Mouse (Mus musculus): ENCODE data around the gene Pla2g12b. TPM values are rescaled to one million over a fixed set of nuclear protein-coding genes. Genes with fewer than 3 reads are reported as not detected.
A peak's percentile ranks its signal among the peaks of the same experiment; 100 is the strongest.

Gene Pla2g12b
- polyA plus RNA-seq, 1 experiment from 2014 or later = 0.27 TPM

DNA sequence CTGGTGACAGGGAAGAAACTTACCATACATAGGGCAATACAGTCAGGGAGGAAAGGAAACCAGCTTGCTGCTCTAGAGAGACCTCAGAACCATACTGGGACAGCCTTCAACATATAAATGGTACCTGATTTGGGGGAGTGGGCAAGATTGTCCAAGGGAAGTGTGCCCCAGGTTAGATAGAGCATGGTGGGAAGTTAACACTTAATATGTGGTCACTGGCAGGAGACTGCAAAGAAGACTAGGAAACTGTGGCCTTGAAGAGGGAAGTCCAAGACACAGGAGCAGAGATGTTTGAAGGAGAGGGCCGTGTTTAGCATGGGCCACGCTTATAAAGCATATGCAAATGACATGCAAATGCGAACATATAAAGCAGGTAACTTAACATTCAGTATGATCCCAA, 40.6 kb downstream of the Pla2g12b start:
- 85% methylated on average over 3 of the region's 3 CpGs for WGBS

DNA sequence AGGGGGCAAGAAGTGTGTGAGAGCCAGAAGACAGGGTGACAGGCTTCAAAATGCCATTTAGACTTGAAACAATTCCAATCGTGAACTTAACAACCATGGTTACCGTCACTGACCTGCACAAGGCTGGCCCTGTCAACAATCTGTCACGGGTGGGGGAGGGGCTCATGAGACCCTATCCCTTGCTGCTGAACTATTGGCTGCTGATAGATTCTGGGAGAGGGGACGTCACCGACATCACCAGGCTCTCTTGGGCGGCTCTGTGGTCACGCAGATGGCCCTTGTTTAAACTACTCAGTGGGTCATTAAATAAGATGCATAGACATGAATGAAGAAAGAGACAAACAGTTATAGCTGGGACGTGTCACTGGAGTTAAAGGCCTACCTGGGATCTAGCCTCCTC, 41.2 kb downstream of the Pla2g12b start:
- no peak overlapping the region for H3K4me2 ChIP-seq
- H3K9me3 ChIP-seq = no peaks in the 10 kb centered on the region
- H3K27ac ChIP-seq = no peak overlapping the region
- H3K4me1 ChIP-seq = peaks cover 10% of the 10 kb centered on the region
- 51% methylated on average over 8 of the region's 8 CpGs for WGBS
- no peaks in the 10 kb centered on the region for H3K27me3 ChIP-seq
- ATAC-seq (ENCODE audit: insufficient number of reproducible peaks, low FRiP score, low TSS enrichment, low read depth) = no peak
- H3K36me3 ChIP-seq = peaks cover 15% of the 10 kb centered on the region
- no peak overlapping the region for H3K9ac ChIP-seq
- H3K4me3 ChIP-seq = no peak overlapping the region

More for the DNA sequence above, 40.6 kb downstream of the Pla2g12b start:
- no peak overlapping the region for H3K27ac ChIP-seq
- no peak for ATAC-seq (ENCODE audit: insufficient number of reproducible peaks, low FRiP score, low TSS enrichment, low read depth)
- H3K9me3 ChIP-seq = no peaks in the 10 kb centered on the region
- H3K4me3 ChIP-seq = no peak overlapping the region
- no peak overlapping the region for H3K4me2 ChIP-seq
- H3K4me1 ChIP-seq = peaks cover 16% of the 10 kb centered on the region
- H3K27me3 ChIP-seq = no peaks in the 10 kb centered on the region
- no peak overlapping the region for H3K9ac ChIP-seq
- peaks cover 14% of the 10 kb centered on the region for H3K36me3 ChIP-seq

DNA sequence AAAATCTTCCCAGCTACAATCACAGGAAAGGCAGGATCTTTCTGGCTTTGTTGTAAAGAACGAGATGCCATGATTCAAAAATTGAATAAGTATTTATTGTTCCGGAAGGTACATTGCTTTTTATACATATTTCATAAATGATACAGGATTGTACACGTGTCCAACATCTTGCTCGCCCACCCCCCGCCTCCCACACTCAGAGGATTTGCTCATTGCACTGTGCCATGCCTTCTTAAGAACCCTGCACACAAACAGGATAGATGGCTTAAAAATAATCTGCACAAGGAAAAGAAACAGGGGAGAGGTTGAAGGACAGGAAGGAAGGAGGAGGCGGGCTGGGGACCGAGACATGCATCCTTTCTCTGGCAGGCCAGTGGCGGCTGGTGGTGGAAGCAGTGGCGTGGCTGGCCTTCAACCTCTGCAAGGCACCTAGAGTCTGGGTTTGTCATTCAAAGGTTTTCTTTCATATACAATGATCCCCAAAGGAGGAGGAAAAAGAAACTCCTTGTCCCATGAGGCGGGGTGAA, 43.5 kb downstream of the Pla2g12b start:
- no peak for ATAC-seq (ENCODE audit: insufficient number of reproducible peaks, low FRiP score, low TSS enrichment, low read depth)
- 88% methylated on average over 10 of the region's 10 CpGs for WGBS
- no peak overlapping the region for H3K27ac ChIP-seq
- no peak overlapping the region for H3K4me2 ChIP-seq
- H3K27me3 ChIP-seq = no peaks in the 10 kb centered on the region
- H3K9me3 ChIP-seq = no peaks in the 10 kb centered on the region
- no peak overlapping the region for H3K4me3 ChIP-seq
- H3K4me1 ChIP-seq = no peaks in the 10 kb centered on the region
- H3K9ac ChIP-seq = no peak overlapping the region
- H3K36me3 ChIP-seq = peaks cover 32% of the 10 kb centered on the region

DNA sequence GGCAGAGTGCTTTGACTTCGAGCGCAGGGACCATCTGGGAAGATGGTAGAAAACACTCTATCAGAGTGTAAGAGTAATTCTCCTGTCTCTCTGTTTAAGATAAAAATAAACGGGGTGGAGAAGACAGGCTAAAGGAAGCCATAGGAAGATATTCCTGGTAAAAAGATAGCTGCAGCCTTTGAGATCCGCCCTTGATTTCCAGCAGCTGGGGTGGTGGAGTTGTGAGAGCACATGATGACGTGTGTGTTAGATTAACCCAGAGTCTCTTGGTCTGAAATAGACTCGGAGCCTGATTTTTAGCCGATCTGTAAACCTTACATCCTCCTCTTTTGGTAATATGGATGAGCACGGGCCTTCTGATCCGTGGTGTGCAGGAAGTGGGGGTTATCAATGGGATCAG, 44.1 kb downstream of the Pla2g12b start:
- no peaks in the 10 kb centered on the region for H3K4me1 ChIP-seq
- H3K4me3 ChIP-seq = no peak overlapping the region
- 73% methylated on average over 9 of the region's 9 CpGs for WGBS
- H3K4me2 ChIP-seq = no peak overlapping the region
- no peaks in the 10 kb centered on the region for H3K9me3 ChIP-seq
- H3K9ac ChIP-seq = no peak overlapping the region
- ATAC-seq (ENCODE audit: insufficient number of reproducible peaks, low FRiP score, low TSS enrichment, low read depth) = no peak
- peaks cover 32% of the 10 kb centered on the region for H3K36me3 ChIP-seq
- H3K27ac ChIP-seq = no peak overlapping the region
- H3K27me3 ChIP-seq = no peaks in the 10 kb centered on the region

GRCm38 (mm10) chr10:59451839-59452238, 48.4 kb downstream of the Pla2g12b start:
- no peak overlapping the region for H3K4me3 ChIP-seq
- WGBS = 50% methylated on average over 5 of the region's 5 CpGs
- no peak for ATAC-seq (ENCODE audit: insufficient number of reproducible peaks, low FRiP score, low TSS enrichment, low read depth)
- no peaks in the 10 kb centered on the region for H3K27me3 ChIP-seq
- no peak overlapping the region for H3K27ac ChIP-seq
- peaks cover 61% of the 10 kb centered on the region for H3K36me3 ChIP-seq
- no peaks in the 10 kb centered on the region for H3K9me3 ChIP-seq
- no peak overlapping the region for H3K9ac ChIP-seq
- H3K4me2 ChIP-seq = no peak overlapping the region
- no peaks in the 10 kb centered on the region for H3K4me1 ChIP-seq

DNA sequence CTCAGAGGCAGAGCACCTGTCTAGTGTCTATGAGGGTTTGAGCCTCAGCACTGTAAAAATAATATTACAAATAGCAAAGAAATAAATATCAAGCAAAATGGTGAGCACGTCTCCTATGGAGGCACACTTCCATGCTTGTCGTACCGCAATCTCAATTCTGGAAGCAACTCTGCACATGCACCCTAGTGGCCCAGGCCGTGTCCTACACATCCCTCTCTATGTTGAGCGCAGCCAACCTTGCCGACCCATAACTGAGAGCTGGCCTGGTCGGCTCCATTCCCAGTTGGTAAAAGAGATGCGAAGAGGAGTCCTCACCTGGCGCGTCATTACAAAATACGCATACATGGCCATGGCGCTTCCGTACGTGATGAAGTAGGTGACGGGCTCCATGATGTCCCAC, 51.2 kb downstream of the Pla2g12b start:
- 95% methylated on average over 15 of the region's 15 CpGs for WGBS
- H3K4me3 ChIP-seq = no peak overlapping the region

DNA sequence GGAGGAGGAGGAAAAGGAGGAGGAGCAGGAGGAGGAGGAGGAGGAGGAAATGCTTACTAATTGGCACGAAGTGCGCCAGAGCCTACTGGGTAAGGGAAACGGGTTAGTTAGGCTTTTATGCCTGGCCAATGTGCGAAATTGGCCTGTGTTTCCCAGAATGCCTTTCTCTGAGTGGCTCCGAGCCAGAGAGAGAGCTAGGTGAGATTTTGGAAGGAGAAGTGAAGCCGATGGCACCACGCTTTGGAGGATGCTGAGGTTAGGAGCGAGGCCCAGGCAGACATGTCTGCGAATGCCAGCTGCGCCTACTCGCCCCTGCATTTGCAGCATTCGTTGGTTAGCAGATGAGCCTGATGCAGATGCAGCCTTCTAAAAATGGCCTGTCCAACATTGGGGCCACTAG, 56.3 kb downstream of the Pla2g12b start:
- Histone ChIP-seq H3K4me1 (peaks cover 16% of the 10 kb centered on the region; the same call in 1 of the 2 replicates), H3K4me2 (no peak overlapping the region), H3K4me3 (no peak overlapping the region), H3K36me3 (peaks cover 17% of the 10 kb centered on the region), H3K27ac (peak overlapping the region; percentile 12; the same call in 1 of the 2 replicates), H3K27me3 (no peaks in the 10 kb centered on the region), H3K9me3 (no peaks in the 10 kb centered on the region), H3K9ac (no peak overlapping the region)
- ATAC-seq (ENCODE audit: insufficient number of reproducible peaks, low FRiP score, low TSS enrichment, low read depth) = no peak
- 81% methylated on average over 12 of the region's 12 CpGs for WGBS

More for the DNA sequence above, 51.2 kb downstream of the Pla2g12b start:
- no peak for ATAC-seq (ENCODE audit: insufficient number of reproducible peaks, low FRiP score, low TSS enrichment, low read depth)
- H3K27me3 ChIP-seq = no peaks in the 10 kb centered on the region
- no peak overlapping the region for H3K9ac ChIP-seq
- peaks cover 46% of the 10 kb centered on the region for H3K36me3 ChIP-seq
- no peaks in the 10 kb centered on the region for H3K9me3 ChIP-seq
- H3K4me1 ChIP-seq = no peaks in the 10 kb centered on the region
- H3K4me2 ChIP-seq = no peak overlapping the region
- no peak overlapping the region for H3K27ac ChIP-seq

GRCm38 (mm10) chr10:59462307-59462706, 58.8 kb downstream of the Pla2g12b start:
- WGBS = 66% methylated on average over 6 of the region's 6 CpGs
- no peaks in the 10 kb centered on the region for H3K27me3 ChIP-seq
- ATAC-seq (ENCODE audit: insufficient number of reproducible peaks, low FRiP score, low TSS enrichment, low read depth) = peak; percentile 83

DNA sequence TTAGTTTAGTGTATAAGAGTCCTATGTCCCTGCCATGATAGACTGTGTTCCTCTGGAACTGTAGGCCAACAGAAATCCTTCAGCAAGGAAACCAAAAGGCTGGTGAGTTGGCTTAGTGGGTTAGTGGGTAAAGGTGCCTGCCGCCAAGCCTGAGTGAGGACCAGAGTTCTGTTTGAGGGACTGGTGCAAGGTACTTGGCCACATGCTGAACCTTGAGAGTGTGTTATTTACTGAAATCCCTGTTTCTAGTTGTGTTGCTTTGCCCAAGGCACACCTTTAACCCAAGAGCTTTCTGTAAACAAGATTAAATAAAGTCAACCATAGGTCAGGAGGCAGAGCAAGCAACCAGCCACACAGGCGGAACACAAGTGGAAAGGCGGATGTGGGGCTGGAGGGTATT, 62.1 kb downstream of the Pla2g12b start:
- H3K4me3 ChIP-seq = no peak overlapping the region
- H3K27ac ChIP-seq = no peak overlapping the region
- H3K9me3 ChIP-seq = no peaks in the 10 kb centered on the region
- no peaks in the 10 kb centered on the region for H3K27me3 ChIP-seq
- WGBS = 77% methylated on average over 3 of the region's 3 CpGs
- no peak for ATAC-seq (ENCODE audit: insufficient number of reproducible peaks, low FRiP score, low TSS enrichment, low read depth)
- H3K9ac ChIP-seq = no peak overlapping the region
- peaks cover 12% of the 10 kb centered on the region; the same call in 1 of the 2 replicates for H3K36me3 ChIP-seq
- peaks cover 20% of the 10 kb centered on the region for H3K4me1 ChIP-seq
- H3K4me2 ChIP-seq = no peak overlapping the region

More at GRCm38 (mm10) chr10:59462307-59462706, 58.8 kb downstream of the Pla2g12b start:
- peaks cover 22% of the 10 kb centered on the region for H3K4me1 ChIP-seq
- H3K9ac ChIP-seq = no peak overlapping the region
- no peak overlapping the region for H3K4me2 ChIP-seq
- no peaks in the 10 kb centered on the region for H3K9me3 ChIP-seq
- peak overlapping the region; percentile 74 for H3K27ac ChIP-seq
- peaks cover 12% of the 10 kb centered on the region; the same call in 1 of the 2 replicates for H3K36me3 ChIP-seq
- no peak overlapping the region for H3K4me3 ChIP-seq

- Histone ChIP-seq H3K4me3 (no peak overlapping the region), H3K36me3 (peaks cover 12% of the 10 kb centered on the region; the same call in 1 of the 2 replicates), H3K9ac (no peak overlapping the region), H3K27me3 (no peaks in the 10 kb centered on the region), H3K4me2 (no peak overlapping the region), H3K27ac (no peak overlapping the region), H3K9me3 (no peaks in the 10 kb centered on the region), H3K4me1 (peaks cover 14% of the 10 kb centered on the region)
- no peak for ATAC-seq (ENCODE audit: insufficient number of reproducible peaks, low FRiP score, low TSS enrichment, low read depth)
- 49% methylated on average over 4 of the region's 4 CpGs for WGBS
Measured at GRCm38 (mm10) chr10:59466626-59467025, 63.2 kb downstream of the Pla2g12b start.

GRCm38 (mm10) chr10:59467297-59467696, 63.8 kb downstream of the Pla2g12b start:
- no peak for ATAC-seq (ENCODE audit: insufficient number of reproducible peaks, low FRiP score, low TSS enrichment, low read depth)
- no peak overlapping the region for H3K4me3 ChIP-seq
- H3K4me2 ChIP-seq = no peak overlapping the region
- peaks cover 10% of the 10 kb centered on the region for H3K4me1 ChIP-seq
- H3K36me3 ChIP-seq = peaks cover 12% of the 10 kb centered on the region; the same call in 1 of the 2 replicates
- no peak overlapping the region for H3K9ac ChIP-seq
- no peaks in the 10 kb centered on the region for H3K27me3 ChIP-seq
- WGBS = 86% methylated on average over 12 of the region's 12 CpGs
- no peaks in the 10 kb centered on the region for H3K9me3 ChIP-seq
- no peak overlapping the region for H3K27ac ChIP-seq

GRCm38 (mm10) chr10:59470451-59470850, 67.0 kb downstream of the Pla2g12b start:
- H3K27me3 ChIP-seq = no peaks in the 10 kb centered on the region
- no peak overlapping the region for H3K4me2 ChIP-seq
- H3K9ac ChIP-seq = no peak overlapping the region
- H3K4me1 ChIP-seq = peaks cover 14% of the 10 kb centered on the region
- no peak for ATAC-seq (ENCODE audit: insufficient number of reproducible peaks, low FRiP score, low TSS enrichment, low read depth)
- H3K4me3 ChIP-seq = no peak overlapping the region
- no peaks in the 10 kb centered on the region for H3K9me3 ChIP-seq
- 64% methylated on average over 5 of the region's 5 CpGs for WGBS
- peaks cover 7% of the 10 kb centered on the region; the same call in 1 of the 2 replicates for H3K36me3 ChIP-seq
- no peak overlapping the region for H3K27ac ChIP-seq

Measured in limb, embryonic 15.5 days (tissue).